Mouse (Mus musculus) embryonic fibroblast, embryonic 13.5 days (primary cell): ENCODE measurements around the gene Cbl.

Source experiments
- CTCF ChIP-seq: IDR thresholded peaks from 2 replicates; pipeline ENCODE4 v1.5.1; 2011; ENCODE audit warnings: mild to moderate bottlenecking, control low read depth, low read length, moderate library complexity, borderline replicate concordance; ENCODE audit not compliant: insufficient read depth
- POLR2A ChIP-seq: IDR thresholded peaks from 2 replicates; pipeline ENCODE4 v1.6.1; 2011; ENCODE audit warnings: low read depth, mild to moderate bottlenecking, control low read depth, low read length, moderate library complexity

DNA sequence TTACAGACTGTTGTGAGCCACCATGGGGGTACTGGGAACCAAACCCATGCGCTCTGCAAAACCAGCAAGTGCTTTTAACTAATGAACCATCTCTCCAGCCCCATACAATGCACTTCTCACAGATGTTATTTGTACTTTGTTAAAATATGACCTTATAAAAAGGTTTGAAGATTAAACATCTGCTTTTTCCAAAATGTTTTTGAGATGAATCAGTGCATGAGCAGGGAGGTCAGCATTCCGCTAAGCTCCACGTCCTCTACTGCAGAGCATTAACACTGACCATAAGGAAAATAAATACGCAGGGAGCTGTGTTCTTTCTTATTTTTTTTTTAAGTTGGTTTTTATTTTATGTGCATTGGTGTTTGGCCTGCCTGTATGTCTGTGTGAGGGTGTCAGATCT lies 21.4 kb downstream of the Cbl start:
- TF ChIP-seq CTCF (no peak), POLR2A (no peak)
